Mouse (Mus musculus): Measurements from ENCODE around the gene Slc25a44. TPM values are rescaled to one million over a fixed set of nuclear protein-coding genes. Genes with fewer than 3 reads are reported as not detected.
"Not testable (repeated sequence)": the region's sequence is repeated elsewhere in the genome, so short reads cannot be mapped to it uniquely, and the experiment has no call there.

Gene Slc25a44
- polyA plus RNA-seq, 1 experiment, result 1.2 TPM

GRCm38 (mm10) chr3:88442888-88443287 is 17.9 kb upstream of the Slc25a44 start:
- Histone ChIP-seq H3K36me3 (ENCODE audit: control insufficient read depth) (peaks cover 3% of the 10 kb centered on the region; the same call in 1 of the 2 replicates), H3K9me3 (ENCODE audit: control insufficient read depth, low read length) (no peaks in the 10 kb centered on the region), H3K4me1 (ENCODE audit: control insufficient read depth) (peaks cover 16% of the 10 kb centered on the region), H3K4me3 (replicated peaks) (no peak overlapping the region), H3K27me3 (ENCODE audit: control insufficient read depth) (peaks cover 68% of the 10 kb centered on the region)
- TF ChIP-seq GATA1 (IDR thresholded peaks at IDR 0.05; ENCODE audit: low read length) (no peak), TAL1 (IDR thresholded peaks at IDR 0.05; ENCODE audit: low read length) (no peak)

- no peak for TF ChIP-seq TAL1 (IDR thresholded peaks at IDR 0.05; ENCODE audit: low read length)
- TF ChIP-seq GATA1 (IDR thresholded peaks at IDR 0.05; ENCODE audit: low read length), result no peak
- Histone ChIP-seq H3K4me1 (ENCODE audit: control insufficient read depth) (peaks cover 14% of the 10 kb centered on the region), H3K27me3 (ENCODE audit: control insufficient read depth) (peaks cover 68% of the 10 kb centered on the region), H3K9me3 (ENCODE audit: control insufficient read depth, low read length) (no peaks in the 10 kb centered on the region), H3K4me3 (replicated peaks) (no peak overlapping the region), H3K36me3 (ENCODE audit: control insufficient read depth) (peaks cover 4% of the 10 kb centered on the region; the same call in 1 of the 2 replicates)
Measured at GRCm38 (mm10) chr3:88442488-88442887, 17.5 kb upstream of the Slc25a44 start.

GRCm38 (mm10) chr3:88440500-88441381 is 15.8 kb upstream of the Slc25a44 start:
- peak overlapping the region; percentile 22 for H3K4me3 ChIP-seq (replicated peaks)

GRCm38 (mm10) chr3:88439582-88439981 is 14.6 kb upstream of the Slc25a44 start:
- Histone ChIP-seq H3K4me3 (replicated peaks) (no peak overlapping the region), H3K9me3 (ENCODE audit: control insufficient read depth, low read length) (no peaks in the 10 kb centered on the region), H3K4me1 (ENCODE audit: control insufficient read depth) (peaks cover 22% of the 10 kb centered on the region), H3K36me3 (ENCODE audit: control insufficient read depth) (peaks cover 12% of the 10 kb centered on the region; the same call in 1 of the 2 replicates), H3K27me3 (ENCODE audit: control insufficient read depth) (peaks cover 76% of the 10 kb centered on the region)
- TF ChIP-seq GATA1 (IDR thresholded peaks at IDR 0.05; ENCODE audit: low read length) (no peak), TAL1 (IDR thresholded peaks at IDR 0.05; ENCODE audit: low read length) (no peak)

More at GRCm38 (mm10) chr3:88440500-88441381, 15.8 kb upstream of the Slc25a44 start:
- peaks cover 22% of the 10 kb centered on the region for H3K4me1 ChIP-seq (ENCODE audit: control insufficient read depth)
- no peaks in the 10 kb centered on the region for H3K9me3 ChIP-seq (ENCODE audit: control insufficient read depth, low read length)
- no peak for TF ChIP-seq GATA1 (IDR thresholded peaks at IDR 0.05; ENCODE audit: low read length)
- TF ChIP-seq TAL1 (IDR thresholded peaks at IDR 0.05; ENCODE audit: low read length), result no peak
- H3K27me3 ChIP-seq (ENCODE audit: control insufficient read depth), result peaks cover 74% of the 10 kb centered on the region
- H3K36me3 ChIP-seq (ENCODE audit: control insufficient read depth), result peaks cover 9% of the 10 kb centered on the region; the same call in 1 of the 2 replicates

- H3K4me1 ChIP-seq (ENCODE audit: control insufficient read depth), result peaks cover 22% of the 10 kb centered on the region
- TF ChIP-seq TAL1 (IDR thresholded peaks at IDR 0.05; ENCODE audit: low read length) (no peak), GATA1 (IDR thresholded peaks at IDR 0.05; ENCODE audit: low read length) (no peak)
- peaks cover 70% of the 10 kb centered on the region for H3K27me3 ChIP-seq (ENCODE audit: control insufficient read depth)
- peaks cover 2% of the 10 kb centered on the region; the same call in 1 of the 2 replicates for H3K9me3 ChIP-seq (ENCODE audit: control insufficient read depth, low read length)
- peaks cover 12% of the 10 kb centered on the region; the same call in 1 of the 2 replicates for H3K36me3 ChIP-seq (ENCODE audit: control insufficient read depth)
- no peak overlapping the region for H3K4me3 ChIP-seq (replicated peaks)
Measured at GRCm38 (mm10) chr3:88437454-88437853, 12.5 kb upstream of the Slc25a44 start.

- Histone ChIP-seq H3K4me1 (ENCODE audit: control insufficient read depth) (peaks cover 22% of the 10 kb centered on the region), H3K9me3 (ENCODE audit: control insufficient read depth, low read length) (peaks cover 2% of the 10 kb centered on the region; the same call in 1 of the 2 replicates), H3K4me3 (replicated peaks) (peak overlapping the region; percentile 15), H3K36me3 (ENCODE audit: control insufficient read depth) (peaks cover 12% of the 10 kb centered on the region; the same call in 1 of the 2 replicates), H3K27me3 (ENCODE audit: control insufficient read depth) (peaks cover 61% of the 10 kb centered on the region)
- TF ChIP-seq TAL1 (IDR thresholded peaks at IDR 0.05; ENCODE audit: low read length), result no peak
- no peak for TF ChIP-seq GATA1 (IDR thresholded peaks at IDR 0.05; ENCODE audit: low read length)
Measured at GRCm38 (mm10) chr3:88436395-88437201, 11.7 kb upstream of the Slc25a44 start.

- Histone ChIP-seq H3K4me3 (replicated peaks) (no peak overlapping the region), H3K27me3 (ENCODE audit: control insufficient read depth) (peaks cover 51% of the 10 kb centered on the region), H3K9me3 (ENCODE audit: control insufficient read depth, low read length) (peaks cover 2% of the 10 kb centered on the region; the same call in 1 of the 2 replicates), H3K36me3 (ENCODE audit: control insufficient read depth) (peaks cover 12% of the 10 kb centered on the region; the same call in 1 of the 2 replicates), H3K4me1 (ENCODE audit: control insufficient read depth) (peaks cover 17% of the 10 kb centered on the region)
- TF ChIP-seq TAL1 (IDR thresholded peaks at IDR 0.05; ENCODE audit: low read length), result no peak
- TF ChIP-seq GATA1 (IDR thresholded peaks at IDR 0.05; ENCODE audit: low read length), result no peak
Measured at GRCm38 (mm10) chr3:88435515-88435914, 10.6 kb upstream of the Slc25a44 start.

GRCm38 (mm10) chr3:88428639-88429038 is 3.7 kb upstream of the Slc25a44 start:
- H3K27me3 ChIP-seq (ENCODE audit: control insufficient read depth); H3K9me3 ChIP-seq (ENCODE audit: control insufficient read depth, low read length); H3K4me3 ChIP-seq (replicated peaks); H3K36me3 ChIP-seq (ENCODE audit: control insufficient read depth): not testable (repeated sequence)
- H3K4me1 ChIP-seq (ENCODE audit: control insufficient read depth), result peaks cover 32% of the 10 kb centered on the region
